Mouse (Mus musculus) stomach, postnatal 0 days (tissue): ENCODE data around the gene Irgc1.

ENCODE experiments used
- CTCF ChIP-seq: IDR thresholded peaks from 2 replicates; pipeline ENCODE4 v1.5.1; 2016; ENCODE audit warnings: antibody characterized with exemption, low read depth, mild to moderate bottlenecking, moderate library complexity
- EP300 ChIP-seq: optimal IDR thresholded peaks from 2 replicates; pipeline ENCODE3; 2016; ENCODE audit warnings: antibody characterized with exemption

DNA sequence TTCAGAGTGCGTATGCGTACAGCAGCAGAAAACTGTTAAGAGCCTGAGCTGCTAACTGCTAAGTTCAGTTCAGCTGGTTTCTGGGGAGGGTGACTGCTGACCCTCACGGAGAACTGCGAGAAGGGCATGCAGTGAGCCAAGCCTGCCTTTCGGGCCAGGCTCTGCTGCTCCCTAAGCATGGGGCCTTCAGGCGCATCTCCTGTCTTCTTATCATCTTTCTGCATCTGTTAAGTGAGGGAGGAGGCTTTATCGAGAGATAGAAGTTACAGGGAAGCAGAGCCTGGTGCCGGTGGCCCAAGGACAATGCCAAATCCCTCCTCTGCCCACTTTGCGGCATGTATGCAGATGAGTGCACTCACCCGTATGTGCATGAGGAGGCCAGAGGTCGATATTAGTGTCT lies 55.3 kb downstream of the Irgc1 start:
- TF ChIP-seq CTCF (no peak), EP300 (no peak)
